Mouse (Mus musculus) cortical plate, adult 2 months (tissue): ENCODE measurements around the gene Cul4a.

Experiments used
- CTCF ChIP-seq: fragments of 200-500 bp; IDR thresholded peaks from 2 replicates; pipeline ENCODE4 v1.5.1; 2011; ENCODE audit warnings: mild to moderate bottlenecking, control low read depth, low read length; ENCODE audit not compliant: insufficient read depth; ENCODE audit errors: extremely low read depth
- POLR2A ChIP-seq: fragments of 200-500 bp; IDR thresholded peaks from 2 replicates; pipeline ENCODE4 v1.6.1; 2011; ENCODE audit warnings: mild to moderate bottlenecking, low read length, control low read depth; ENCODE audit not compliant: insufficient read depth; ENCODE audit errors: extremely low read depth

GRCm38 (mm10) chr8:13175650-13176049 is 70.2 kb downstream of the Cul4a start:
- TF ChIP-seq CTCF = no peak
- no peak for TF ChIP-seq POLR2A
